Mouse (Mus musculus): Measurements from ENCODE around the gene Zcchc14.

The Zcchc14 gene

GRCm38 (mm10) chr8:121552506-121552905, 100.2 kb downstream of the Zcchc14 start:
- DNase-seq (ENCODE audit: low spot score in 2 of 2), result no peak

GRCm38 (mm10) chr8:121551065-121551985, 101.4 kb downstream of the Zcchc14 start:
- DNase-seq (ENCODE audit: low spot score in 2 of 2), result no peak

GRCm38 (mm10) chr8:121550056-121550455, 102.6 kb downstream of the Zcchc14 start:
- no peak for DNase-seq (ENCODE audit: low spot score in 2 of 2)
